Mouse (Mus musculus): ENCODE data around the gene Vmn1r180. TPM values are rescaled to one million over a fixed set of nuclear protein-coding genes. Genes with fewer than 3 reads are reported as not detected.
"Not testable (repeated sequence)": the region's sequence is repeated elsewhere in the genome, so short reads cannot be mapped to it uniquely, and the experiment has no call there.

Gene Vmn1r180
- total RNA-seq (2021), result not detected
- long read RNA-seq, experiment 1, result 0 reads
- long read RNA-seq, experiment 2, result 0 reads

DNA sequence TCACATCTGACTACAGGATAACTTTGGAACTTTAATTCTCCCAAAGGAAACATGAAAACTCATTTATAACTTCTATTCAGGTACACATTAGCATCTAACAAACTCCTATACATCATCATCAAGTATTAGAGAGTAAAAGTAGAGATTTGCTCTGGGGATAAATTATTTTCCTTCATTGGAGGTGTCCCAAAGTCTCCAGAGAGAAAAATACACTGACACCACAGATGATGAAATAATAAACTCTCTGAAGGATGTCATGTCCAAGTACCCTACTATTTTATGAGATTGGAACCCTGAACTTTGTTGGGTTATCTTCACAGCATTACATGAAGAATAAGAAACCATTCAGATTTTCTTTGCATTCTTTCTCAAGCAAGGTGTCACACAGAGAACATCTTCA, at the start of gene Vmn1r180:
Gene Vmn1r180 (plus strand): TSS at position 301 of the 400 bp plus-strand sequence.
- Histone ChIP-seq H3K27ac (no peak within 1 kb of the TSS), H3K4me3 (no peak within 1 kb of the TSS)
- TF ChIP-seq CTCF (IDR thresholded peaks at IDR 0.05), result no peak
- intact Hi-C loops (cut with DNase I), result no loop called here
- DNase-seq, result no peak

DNA sequence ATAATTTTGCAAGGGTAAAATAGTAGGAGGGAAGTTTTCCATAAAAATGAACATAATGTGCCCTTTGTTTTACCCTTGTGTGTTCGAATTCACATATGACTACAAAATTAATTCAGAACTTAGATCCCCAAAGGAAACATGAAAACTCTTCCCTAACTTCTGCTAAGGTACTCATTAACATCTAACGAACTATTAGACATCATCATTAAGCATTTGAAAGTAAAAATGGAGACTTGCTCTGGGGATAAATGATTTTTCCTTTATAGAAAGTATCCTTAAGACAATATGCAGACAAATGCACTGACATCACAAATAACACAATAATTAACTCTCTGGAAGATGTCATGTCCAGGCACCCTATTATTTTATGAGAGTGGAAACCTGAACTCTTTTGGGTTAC, 23.8 kb upstream of the Vmn1r180 start, which contains the start of gene Vmn1r179:
Gene Vmn1r179 (plus strand): TSS at position 301 of the 400 bp plus-strand sequence.
- Histone ChIP-seq H3K4me3 (no peak within 1 kb of the TSS), H3K27ac (no peak within 1 kb of the TSS)
- intact Hi-C loops (cut with DNase I), result no loop called here
- no peak for DNase-seq
- TF ChIP-seq CTCF (IDR thresholded peaks at IDR 0.05), result no peak

DNA sequence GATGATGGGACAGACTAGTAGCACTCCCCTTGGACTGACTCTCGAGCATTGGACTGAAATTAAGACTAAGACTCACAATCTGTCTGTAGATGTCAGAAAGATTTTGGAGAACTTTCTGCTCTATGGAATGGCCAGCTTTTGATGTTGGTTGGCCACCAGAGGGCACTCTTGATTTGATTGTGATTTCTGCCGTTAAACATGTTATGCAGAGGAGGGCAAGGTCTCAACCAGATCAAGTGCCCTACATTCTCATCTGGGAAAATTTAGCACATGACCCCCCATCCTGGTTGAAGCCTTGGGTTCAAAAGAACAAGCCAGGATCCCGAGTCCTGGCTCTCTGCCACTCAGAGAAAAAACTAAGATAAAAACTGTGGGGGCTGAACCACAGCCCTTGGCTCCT, 17.6 kb downstream of the Vmn1r180 start:
- H3K27ac ChIP-seq; DNase-seq; intact Hi-C loops (cut with DNase I); H3K4me3 ChIP-seq: not testable (repeated sequence)
- peak; percentile 55 for TF ChIP-seq CTCF (IDR thresholded peaks at IDR 0.05)

DNA sequence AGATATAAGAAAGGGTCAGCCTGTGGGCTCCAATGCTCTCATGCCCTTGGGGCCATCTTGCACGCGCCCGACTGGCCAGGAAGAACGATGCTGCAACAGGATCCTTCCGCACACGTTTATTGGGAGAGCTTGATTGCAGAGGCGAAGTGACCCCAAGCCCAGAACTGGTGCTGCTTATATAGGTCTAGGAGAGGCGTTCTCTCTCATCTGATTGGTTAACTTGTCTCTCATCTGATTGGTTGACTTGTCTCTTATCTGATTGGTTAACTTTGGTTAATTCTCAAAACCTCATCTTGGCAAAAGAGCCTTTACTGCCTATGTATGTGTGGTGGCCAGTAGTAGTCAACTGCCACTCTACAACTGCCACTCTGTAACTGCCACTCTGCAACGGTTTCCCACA, 23.9 kb downstream of the Vmn1r180 start, which contains the start of gene Vmn1r181:
Gene Vmn1r181 (plus strand): TSS at position 301 of the 400 bp plus-strand sequence.
- H3K4me3 ChIP-seq; DNase-seq; intact Hi-C loops (cut with DNase I); H3K27ac ChIP-seq: not testable (repeated sequence)

DNA sequence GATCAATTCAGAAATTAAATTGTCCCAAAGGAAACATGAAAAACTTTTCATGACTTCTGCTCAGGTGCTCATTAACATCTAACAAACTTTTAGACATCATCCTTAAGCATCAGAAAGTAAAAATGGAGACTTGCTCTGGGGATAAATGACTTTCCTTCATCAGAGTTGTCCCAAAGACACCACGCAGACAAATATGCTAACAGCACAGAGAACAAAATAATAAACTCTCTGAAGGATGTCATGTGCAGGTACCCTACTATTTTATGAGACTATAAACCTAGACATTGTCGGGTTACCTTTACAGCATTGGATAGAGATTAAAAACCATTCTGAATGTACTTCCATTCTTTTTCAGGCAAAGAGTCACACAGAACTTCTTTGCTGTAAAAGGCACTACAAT, 51.0 kb downstream of the Vmn1r180 start, which contains the start of gene V1rd19:
Gene V1rd19 (plus strand): TSS at position 301 of the 400 bp plus-strand sequence.
- DNase-seq, result no peak
- TF ChIP-seq CTCF (IDR thresholded peaks at IDR 0.05), result no peak
- intact Hi-C loops (cut with DNase I), result no loop called here
- Histone ChIP-seq H3K27ac (no peak within 1 kb of the TSS), H3K4me3 (no peak within 1 kb of the TSS)

Other genes starting within 250 kb of the Vmn1r180 start
- gene Vmn1r173, start 249.9 kb upstream of the Vmn1r180 start, total RNA-seq (2021), result not detected
- not detected for gene Vmn1r174, start 198.4 kb upstream of the Vmn1r180 start, total RNA-seq (2021)
- not detected for gene Vmn1r175, start 140.0 kb upstream of the Vmn1r180 start, total RNA-seq (2021)
- gene Vmn1r176, start 113.3 kb upstream of the Vmn1r180 start, total RNA-seq (2021), result not detected
- gene Vmn1r177, start 84.2 kb upstream of the Vmn1r180 start, total RNA-seq (2021), result not detected
- not detected for gene Vmn1r178, start 58.6 kb upstream of the Vmn1r180 start, total RNA-seq (2021)
- gene Vmn1r179, start 23.7 kb upstream of the Vmn1r180 start, total RNA-seq (2021), result not detected
- not detected for gene Vmn1r181, start 24.0 kb downstream of the Vmn1r180 start, total RNA-seq (2021)
- not detected for gene V1rd19, start 51.1 kb downstream of the Vmn1r180 start, total RNA-seq (2021)
- not detected for gene Vmn1r183, start 102.6 kb downstream of the Vmn1r180 start, total RNA-seq (2021)
- gene Zfp180, start 131.3 kb downstream of the Vmn1r180 start, total RNA-seq (2021), result 10 to 100 TPM; 16.6 to 17.8 TPM
- gene Zfp112, start 161.7 kb downstream of the Vmn1r180 start, total RNA-seq (2021), result 1 to 10 TPM; 6.6 to 6.7 TPM
- gene Zfp235, start 183.5 kb downstream of the Vmn1r180 start, total RNA-seq (2021), result 1 to 10 TPM; 3.7 to 5.1 TPM
- gene Zfp114, start 224.4 kb downstream of the Vmn1r180 start, total RNA-seq (2021), result under 1 TPM in 1 of 2 experiments, not detected in 1; 0.56 TPM

Data from gastrocnemius, adult 2 months (tissue).